Mouse (Mus musculus): Measurements from ENCODE around the gene Nol12.

Gene Nol12

GRCm38 (mm10) chr15:78992925-78993324 lies 58.2 kb downstream of the Nol12 start:
- DNase-seq (ENCODE audit: low spot score): no peak
